Mouse (Mus musculus) limb, embryonic 13.5 days (tissue): ENCODE measurements around the gene Olfr1501. TPM values are rescaled to one million over a fixed set of nuclear protein-coding genes. Genes with fewer than 3 reads are reported as not detected.

Experiments used
- polyA plus RNA-seq: library from polyadenylated mRNA; unstranded; fragments of >200 nt; fragmentation: Nextera tagmentation; extraction: Ambion mirVana; gene quantifications from 2 replicates; pipeline ENCODE4 v1.2.1, GENCODE M21; 2015

Olfr1501 gene
- polyA plus RNA-seq, 1 experiment from 2014 or later: not detected

Other genes starting within 250 kb of the Olfr1501 start
- gene Olfr1487, start 233.3 kb downstream of the Olfr1501 start, polyA plus RNA-seq: not detected in 2 replicates
- gene Olfr1489, start 219.1 kb downstream of the Olfr1501 start, polyA plus RNA-seq: not detected in 2 replicates
- not detected in 2 replicates for gene Olfr1490, start 199.6 kb downstream of the Olfr1501 start, polyA plus RNA-seq
- gene Olfr1491, start 153.4 kb downstream of the Olfr1501 start, polyA plus RNA-seq: not detected in 2 replicates
- gene Olfr1493-ps1, start 127.4 kb downstream of the Olfr1501 start, polyA plus RNA-seq: not detected in 2 replicates
- not detected in 2 replicates for gene Olfr1494, start 111.0 kb downstream of the Olfr1501 start, polyA plus RNA-seq
- gene Olfr1495, start 86.1 kb downstream of the Olfr1501 start, polyA plus RNA-seq: not detected in 2 replicates
- gene Olfr1496, start 72.8 kb downstream of the Olfr1501 start, polyA plus RNA-seq: not detected in 2 replicates
- not detected in 2 replicates for gene Olfr1497, start 52.5 kb downstream of the Olfr1501 start, polyA plus RNA-seq
- not detected in 2 replicates for gene Olfr1499, start 31.2 kb downstream of the Olfr1501 start, polyA plus RNA-seq
- gene Olfr1500, start 20.2 kb downstream of the Olfr1501 start, polyA plus RNA-seq: not detected in 2 replicates
- not detected in 2 replicates for gene Olfr1502, start 11.1 kb upstream of the Olfr1501 start, polyA plus RNA-seq
- not detected in 2 replicates for gene Olfr1504, start 47.2 kb upstream of the Olfr1501 start, polyA plus RNA-seq
- not detected in 2 replicates for gene Olfr1505, start 62.8 kb upstream of the Olfr1501 start, polyA plus RNA-seq